Mouse (Mus musculus) skeletal muscle tissue, adult 2 months (tissue): ENCODE data around the gene Dtx1.
A peak's percentile ranks its signal among the peaks of the same experiment; 100 is the strongest.

Source experiments
- DNase-seq: peaks from one replicate; pipeline ENCODE4 v3.0.0-alpha.2; 2012; ENCODE audit warnings: low read depth, low spot score

Gene Dtx1

DNA sequence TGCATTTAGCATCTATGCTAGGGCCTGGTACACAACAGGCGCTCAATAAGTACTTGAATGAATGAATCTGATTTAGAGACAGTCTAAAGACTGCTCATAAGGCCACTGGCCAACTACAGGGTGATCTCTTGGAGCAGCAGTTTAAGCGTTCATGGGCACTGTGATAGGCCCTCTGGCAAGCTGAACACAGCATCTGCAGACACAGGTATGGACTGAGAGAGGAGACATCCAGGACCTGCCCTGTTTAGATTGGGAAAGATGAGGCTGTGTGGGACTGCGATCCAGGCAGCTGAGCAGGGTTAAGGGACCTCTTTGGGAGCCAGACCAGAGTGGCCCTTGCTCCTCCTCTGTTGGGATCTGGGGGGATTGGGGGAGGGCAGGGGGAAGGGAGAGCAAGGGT lies at the start of gene Dtx1:
Gene Dtx1, minus strand, starts transcription at position 101 of the 400 bp plus-strand sequence.
- no peak for DNase-seq

DNA sequence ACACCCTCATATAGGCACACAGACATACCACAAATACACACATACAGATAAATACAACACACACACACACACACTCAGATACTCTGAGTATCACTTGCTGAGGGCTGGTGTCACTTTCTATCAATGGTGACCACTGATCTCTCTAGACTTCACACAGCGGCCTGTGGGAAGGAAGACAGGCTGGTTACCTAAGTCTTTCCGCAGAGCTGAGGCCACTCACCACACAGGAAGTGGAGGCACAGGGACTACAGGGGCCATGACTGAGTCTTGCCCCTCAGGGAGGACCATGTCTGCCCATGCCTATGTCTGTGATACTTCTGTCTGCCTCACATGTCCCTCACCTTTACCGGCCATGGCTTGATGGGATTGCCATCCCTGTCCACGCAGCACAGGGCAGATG lies 42.5 kb upstream of the Dtx1 start:
- DNase-seq, result no peak

DNA sequence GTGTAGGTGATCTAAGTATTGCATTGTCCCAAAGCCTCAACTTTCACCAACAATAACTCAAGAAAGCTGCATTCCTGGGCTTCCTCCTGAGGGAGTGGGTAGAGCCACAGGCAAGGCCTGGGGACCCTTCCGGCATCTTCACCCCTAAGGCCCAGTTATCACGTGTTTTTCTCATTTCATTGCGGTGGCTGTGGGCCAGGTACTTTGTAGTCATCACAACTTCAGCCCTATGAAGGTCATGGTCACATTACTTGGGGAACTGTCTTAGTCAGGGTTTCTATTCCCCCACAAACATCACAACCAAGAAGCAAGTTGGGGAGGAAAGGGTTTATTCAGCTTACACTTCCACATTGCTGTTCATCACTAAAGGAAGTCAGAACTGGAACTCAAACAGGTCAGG lies 41.1 kb upstream of the Dtx1 start:
- DNase-seq, result no peak

DNA sequence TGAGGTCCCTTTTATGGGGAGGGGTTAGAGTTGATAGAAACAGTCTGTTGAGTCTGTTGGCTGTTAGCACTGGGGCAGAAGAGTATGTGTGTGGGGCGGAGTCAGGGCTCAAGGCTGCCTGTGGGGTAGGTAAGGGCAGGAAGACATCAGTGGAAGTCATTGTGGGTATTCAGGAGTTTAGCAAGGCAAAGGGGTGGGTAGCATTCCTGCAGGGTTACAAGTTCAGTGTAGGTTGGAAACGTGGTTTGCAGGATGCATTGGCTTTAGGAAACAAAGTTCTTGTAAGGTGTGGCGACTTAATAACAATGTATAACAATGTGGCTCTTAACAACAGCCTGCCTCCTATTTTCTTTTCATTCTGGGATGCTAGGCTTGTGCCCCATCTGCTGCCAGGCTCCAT lies 39.5 kb upstream of the Dtx1 start:
- DNase-seq, result no peak

DNA sequence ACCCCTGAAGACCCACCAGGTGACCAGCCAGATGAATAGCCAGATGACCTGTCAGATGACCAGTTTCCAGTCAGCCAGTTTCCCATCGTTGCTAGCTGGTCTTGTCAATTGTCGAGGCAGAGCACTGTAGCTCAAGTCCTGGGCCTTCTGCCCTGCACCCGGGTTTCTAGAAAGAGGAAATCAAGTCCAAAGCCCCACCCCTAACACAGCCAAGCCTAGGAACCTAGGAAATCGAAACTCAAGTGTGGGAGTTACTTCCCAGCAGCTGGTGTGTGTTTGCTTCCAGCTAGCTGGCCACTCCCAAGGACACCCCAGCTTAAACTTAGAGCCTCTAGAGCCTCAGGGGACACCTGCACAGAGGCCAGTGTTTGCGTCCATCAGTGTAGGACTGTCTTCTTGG lies 38.0 kb upstream of the Dtx1 start, which contains the start of gene Oas2:
Gene Oas2, minus strand, starts transcription at position 166 of the 400 bp plus-strand sequence.
- peak; percentile 31 for DNase-seq

DNA sequence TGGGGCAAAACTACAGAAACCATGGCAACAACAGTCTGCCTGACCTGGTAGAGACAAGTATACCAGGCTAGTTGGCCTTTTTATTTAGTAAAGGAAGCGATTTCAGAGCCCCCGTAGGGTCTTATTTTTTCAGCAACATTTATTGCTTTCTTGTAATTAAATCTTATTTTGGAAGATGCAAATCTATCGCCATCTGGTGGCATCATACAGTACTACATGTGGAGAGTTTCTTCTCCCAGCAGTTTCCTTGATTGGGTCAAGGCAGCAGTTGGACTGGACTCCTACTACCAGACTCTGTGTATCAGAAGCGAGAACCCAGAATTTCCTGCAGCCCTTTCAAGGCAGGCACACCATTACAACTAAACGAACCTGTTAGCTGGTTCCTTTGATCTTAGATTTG lies 34.7 kb upstream of the Dtx1 start:
- peak; percentile 25 for DNase-seq

DNA sequence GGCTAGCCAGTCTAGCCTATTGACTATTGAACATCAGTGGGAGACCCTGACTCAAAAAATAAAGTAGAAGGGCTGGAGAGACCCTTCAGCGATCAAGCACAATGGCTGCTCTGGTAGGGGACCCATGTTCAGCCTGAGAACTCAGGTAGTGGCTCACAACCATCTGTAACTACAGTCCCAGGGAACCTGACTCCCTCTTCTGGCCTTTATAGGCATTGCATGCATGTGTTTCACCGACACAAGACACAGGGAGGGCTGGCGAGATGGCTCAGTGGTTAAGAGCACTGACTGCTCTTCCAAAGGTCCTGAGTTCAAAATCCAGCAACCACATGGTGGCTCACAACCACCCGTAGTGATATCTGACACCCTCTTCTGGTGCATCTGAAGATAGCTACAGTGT lies 30.4 kb upstream of the Dtx1 start:
- no peak for DNase-seq

DNA sequence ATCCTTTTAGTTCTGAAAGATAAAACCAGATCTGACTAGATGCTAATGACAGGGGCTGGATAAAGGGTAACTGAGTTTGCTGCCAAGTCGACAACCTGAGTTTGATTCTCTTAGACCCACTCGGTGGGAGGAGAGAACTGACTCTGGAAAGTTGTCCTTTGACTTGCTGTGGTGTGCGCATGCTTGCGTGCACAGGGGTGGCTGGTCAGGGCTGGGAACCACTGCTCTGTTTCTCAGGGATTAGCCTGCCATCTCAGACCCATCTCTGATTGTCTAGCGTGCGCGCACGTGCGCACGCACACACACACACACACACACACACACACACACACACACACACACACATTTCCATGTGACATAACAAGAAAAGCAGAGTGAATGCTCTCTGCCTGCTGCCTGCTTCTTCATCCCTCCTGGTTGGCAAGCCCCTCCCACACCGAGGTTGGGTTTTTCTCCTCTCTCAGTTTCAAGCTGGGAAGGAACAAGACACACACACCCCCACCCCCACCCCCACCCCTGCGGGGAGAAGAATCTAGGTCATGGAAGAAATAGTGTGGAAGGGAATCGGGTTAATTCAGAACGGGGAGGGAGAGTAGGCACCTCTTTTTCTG lies 22.8 kb upstream of the Dtx1 start:
- DNase-seq, result no peak

DNA sequence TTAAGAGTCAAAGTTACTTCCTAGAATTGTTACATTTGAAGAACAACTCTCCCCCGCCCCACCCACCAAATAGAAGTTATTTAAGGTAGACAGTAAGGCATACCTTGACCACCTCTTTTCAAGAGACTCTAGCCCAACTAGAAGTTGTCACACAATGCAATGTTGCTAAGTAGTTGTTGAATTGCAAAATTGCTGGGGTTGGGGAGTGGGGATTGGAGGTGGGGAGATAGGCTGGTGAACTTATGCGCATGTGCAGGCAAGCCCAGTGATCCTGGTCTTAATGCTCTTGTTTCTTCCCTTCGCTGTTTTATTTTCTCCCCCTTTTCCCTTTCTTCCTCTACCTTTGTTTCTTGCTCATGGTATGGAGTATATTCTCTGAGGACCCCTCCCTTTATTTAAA lies 22.0 kb upstream of the Dtx1 start:
- DNase-seq, result no peak

DNA sequence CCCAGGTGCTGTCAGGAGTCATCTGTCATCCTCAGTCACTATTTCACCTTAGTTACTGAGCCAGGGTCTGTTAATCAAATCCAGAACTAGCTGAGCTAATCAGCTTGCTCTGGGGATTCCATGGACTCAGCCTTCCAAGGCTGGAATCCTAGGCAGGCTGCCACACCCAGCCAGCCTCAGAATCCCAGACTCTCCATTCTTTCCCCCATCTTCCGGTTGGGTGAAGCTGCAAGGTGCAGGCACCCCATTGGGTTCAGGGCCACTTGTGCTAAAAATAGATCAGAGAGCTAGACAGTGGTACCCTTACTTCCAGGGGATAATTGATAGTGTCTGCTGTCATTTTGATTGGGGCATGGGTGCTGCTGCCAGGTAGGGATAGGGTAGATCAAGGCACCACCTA lies 21.0 kb upstream of the Dtx1 start:
- no peak for DNase-seq

DNA sequence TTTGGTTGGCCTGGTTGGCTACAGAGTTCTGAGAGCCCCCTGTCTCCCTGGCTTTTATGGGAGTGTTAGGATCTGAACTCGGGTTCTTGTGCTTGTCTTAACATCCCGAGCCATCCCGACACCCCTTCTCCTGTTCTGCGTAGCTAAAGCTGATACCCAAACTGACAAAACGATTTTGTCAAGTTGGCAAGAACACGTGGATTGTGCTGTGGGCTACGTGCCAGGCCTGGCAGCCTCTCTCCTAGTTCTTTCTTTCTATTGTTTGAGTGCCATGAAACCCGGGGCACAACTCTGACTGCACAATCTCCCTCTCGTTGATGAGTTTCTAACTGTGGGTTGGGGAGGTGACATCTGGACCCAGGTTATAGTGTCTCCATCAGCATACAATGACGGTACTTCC lies 17.6 kb upstream of the Dtx1 start:
- no peak for DNase-seq

DNA sequence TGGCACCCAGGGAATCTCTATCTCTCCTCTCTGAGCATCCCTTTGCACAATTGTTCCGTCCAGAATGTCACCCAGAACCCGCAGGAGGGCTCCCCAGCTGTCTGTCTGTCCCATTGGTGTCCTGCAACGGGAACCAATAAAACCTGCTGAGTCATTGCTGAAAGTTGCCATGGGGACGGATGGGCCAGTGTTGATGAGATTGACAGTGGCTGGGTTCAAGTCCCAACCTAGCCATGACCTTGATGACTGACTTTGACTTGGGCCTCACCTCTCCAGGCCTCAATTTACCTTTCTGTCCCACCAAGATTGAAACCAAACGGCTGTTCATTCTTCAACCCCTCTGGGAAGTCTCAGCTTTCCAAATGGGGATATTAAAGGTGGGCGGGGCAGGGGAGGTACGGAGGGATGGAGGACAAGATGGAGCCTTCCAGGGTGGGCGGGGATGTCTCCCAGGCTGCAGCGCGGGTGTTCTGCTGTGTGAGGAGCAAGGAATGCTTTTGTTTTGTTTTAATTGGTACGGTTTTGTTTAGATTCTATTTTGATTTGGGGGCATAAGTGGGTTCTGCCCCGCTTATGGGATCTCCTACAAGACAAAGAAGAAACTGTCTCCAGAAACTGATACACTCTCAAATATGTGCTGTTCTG lies 14.2 kb upstream of the Dtx1 start:
- no peak for DNase-seq

DNA sequence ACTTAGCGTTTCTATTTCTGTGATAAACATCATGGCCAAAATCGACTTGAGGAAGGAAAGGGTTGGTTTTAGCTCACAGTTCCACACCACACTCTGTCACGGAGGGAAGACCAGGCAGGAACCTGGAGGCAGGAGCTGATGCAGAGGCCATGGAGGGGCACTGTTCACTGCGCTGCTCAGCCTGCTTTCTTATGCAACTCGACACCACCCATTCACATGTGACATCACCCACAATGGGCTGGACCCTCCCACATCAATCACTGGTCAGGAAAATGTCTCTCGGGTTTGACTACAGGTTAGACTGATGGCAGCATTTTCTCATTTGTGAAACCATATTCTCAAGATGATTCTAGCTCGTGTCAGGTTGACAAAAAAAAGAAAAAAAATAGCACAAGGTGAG lies 9.3 kb upstream of the Dtx1 start:
- DNase-seq, result no peak

DNA sequence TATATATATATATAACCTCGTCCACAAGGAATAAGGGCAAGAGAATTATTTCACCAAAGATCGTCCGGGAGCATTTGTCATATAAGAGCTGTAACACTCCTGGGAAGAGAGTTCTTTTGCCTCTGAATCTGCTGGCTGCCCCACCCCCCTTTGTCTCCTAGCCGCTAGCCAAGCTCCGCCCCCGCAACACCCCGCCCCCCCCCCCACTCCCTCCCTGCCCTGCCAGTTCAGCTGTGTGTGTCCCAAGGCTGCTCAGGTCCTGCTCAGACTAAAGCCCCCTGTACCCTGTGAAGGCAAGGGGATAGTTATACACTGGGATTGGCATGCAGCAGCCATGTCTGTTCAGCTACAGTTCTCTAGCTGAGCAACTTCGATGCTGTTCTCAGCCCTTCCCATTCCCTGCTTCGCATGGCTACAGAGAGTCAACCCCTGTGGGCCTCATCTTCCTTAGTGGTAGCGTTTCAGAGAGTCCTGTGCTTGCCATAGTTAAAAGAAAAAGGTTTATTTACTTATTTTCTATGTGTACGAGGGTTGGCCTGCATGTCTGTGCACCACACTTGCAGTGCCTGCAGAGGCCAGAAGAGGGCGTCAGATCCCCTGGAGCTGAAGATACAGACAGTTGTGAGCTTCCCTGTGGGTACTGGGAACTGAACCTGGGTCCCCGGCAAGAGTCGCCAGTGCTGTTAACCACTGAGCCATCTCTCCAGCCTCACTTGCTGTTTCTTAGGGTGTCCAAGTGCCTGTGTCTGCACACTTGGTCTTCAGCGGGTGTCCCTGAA lies 7.1 kb upstream of the Dtx1 start:
- no peak for DNase-seq

DNA sequence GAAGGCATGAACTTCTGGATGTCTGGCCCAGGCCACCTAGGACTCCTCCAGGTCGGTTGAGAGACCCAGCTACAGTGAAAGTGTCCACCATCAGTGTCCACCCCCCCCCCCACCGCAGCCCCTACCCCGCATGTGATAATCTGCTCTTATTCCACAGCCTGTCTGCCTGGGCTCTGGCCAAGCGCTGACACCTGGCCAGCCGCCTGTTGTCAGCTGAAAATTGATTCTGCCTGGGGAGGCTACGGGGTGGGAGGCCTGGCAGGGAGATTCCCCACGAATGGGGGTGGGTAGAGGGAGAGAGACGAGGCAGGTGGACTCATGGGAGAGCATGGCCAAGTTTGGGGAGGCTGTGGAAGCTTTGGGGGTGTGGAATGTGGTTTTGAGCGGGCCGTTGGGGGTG lies 5.4 kb upstream of the Dtx1 start:
- no peak for DNase-seq

DNA sequence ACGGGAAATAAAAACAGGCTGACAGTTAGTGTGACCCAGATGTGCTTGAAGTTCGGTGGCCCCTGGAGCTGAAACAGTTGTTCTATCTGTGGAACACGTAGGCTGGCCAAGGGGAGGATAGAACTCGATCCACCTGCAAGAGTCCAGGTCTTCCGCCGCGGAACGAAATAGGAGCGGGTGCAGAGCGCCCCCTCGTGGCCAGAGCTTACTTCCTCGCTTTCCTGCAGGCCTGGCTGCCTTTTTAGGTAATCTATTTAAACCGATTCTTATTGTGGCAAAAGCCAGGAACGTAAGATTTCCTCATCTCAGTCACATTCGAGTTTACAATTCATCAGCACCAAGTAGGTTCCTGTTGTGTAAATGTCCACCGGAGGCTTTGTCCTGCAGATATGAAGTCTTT lies 2.6 kb upstream of the Dtx1 start:
- peak; percentile 26 for DNase-seq

DNA sequence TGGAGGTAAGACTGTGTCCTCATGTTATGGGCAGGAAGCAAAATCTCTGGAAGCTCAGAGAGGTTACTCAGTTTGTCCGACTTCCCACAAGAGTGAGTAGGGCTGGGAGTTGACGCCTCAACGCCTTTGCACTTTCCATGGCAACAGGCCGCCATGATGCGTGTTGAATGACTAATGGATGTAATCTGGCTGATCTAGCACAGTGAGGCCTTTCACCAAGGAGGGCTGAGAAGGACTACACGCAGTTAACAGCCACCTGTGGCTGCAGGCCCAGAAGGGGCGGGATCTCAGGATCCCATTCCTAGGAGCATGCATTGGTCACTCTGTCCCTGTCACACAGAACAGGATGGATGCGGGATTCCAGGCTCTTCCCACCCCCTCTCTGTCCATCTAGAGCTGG lies 994 bp upstream of the Dtx1 start:
- DNase-seq, result no peak

DNA sequence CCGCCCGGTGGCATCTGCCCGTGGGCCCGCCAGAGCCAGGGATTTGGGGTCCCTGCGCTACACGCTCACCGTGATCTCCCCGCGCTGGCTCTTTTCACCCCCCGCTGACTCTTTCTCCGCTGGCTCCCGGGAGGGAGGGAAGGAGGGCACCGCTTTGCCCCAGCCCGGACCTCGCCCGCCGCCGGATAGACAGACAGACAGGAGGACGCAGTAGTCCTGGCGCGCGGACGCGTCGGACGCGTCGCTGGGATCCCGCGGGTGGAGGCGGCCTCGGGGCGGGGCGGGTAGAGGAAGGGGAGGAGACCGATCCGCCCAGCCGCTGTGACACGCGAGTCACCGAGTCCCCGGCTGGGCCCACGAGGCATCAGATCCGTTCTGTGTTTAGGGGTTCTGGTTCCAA lies 311 bp downstream of the Dtx1 start:
- no peak for DNase-seq

DNA sequence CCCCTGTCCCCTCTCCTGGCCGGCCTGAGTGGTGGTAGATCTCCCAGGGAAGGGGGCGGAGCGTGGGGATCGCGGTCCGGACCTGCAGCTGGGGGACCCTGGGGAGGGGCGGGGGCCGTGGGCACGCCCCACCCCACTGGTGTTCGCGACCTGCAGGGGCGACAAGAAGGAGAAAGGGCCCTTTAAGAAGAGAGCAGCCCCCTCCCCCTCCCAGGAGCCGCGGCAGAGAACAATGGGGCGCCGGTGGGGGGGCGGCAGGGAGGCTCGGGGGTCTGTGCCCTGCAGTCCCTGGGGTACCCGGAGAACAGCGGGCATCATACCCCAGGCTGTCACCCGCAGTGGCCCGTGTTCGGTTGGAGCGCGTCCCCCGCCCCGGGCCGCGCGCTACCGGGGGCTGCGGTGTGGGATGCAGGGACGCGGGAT lies 890 bp downstream of the Dtx1 start:
- no peak for DNase-seq

DNA sequence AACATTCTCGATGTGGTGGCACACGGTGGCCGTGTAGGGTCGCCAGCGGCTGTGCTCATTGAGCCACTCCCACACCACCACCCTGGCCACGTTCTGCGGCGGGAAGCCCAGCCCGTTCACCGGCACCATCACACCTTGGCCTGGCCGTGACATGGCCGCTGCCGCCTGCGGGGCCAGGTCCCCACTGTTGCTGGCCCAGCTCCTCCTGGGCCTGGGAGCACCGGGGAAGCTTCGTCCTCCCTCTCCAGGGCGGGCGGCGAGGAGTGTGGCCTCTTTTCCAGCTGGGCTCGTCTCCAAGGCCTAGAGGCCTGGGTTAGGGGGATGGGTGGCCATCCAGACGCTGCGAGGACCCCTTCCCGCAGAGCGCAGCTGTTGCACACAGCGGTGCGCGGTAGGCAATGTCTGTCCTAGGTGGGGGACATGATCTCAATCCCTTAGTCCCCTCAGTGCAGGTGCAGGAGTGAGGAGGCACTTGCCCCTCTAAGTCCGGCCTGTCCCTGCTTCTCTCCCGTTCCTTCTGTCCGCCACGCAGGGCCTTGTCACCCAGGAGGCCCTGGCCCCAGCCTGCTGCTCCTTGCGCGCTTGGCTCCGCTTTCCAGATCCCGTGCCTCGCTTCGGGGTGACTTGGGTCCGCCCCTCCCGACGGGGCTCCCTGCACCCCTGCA lies 1.4 kb downstream of the Dtx1 start:
- DNase-seq, result no peak

DNA sequence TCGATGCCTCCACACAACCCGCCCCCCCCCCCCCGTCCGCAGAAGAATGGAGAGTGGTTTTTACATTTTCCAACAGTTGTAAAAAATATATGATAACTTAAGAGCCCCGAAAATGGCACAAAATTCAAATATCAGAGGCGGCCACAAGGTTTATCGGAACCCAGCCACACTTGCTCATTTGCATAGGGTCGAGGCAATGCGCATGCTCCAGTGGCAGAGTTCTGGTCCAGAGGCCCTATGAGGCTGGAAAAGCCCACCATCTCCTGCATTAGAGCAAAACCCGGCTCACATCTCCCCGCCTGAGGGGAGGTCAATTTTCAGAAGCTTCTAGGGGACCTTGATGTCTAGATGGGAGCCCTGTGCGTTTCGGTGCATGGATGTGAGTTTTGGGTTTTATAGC lies 4.8 kb downstream of the Dtx1 start:
- DNase-seq, result no peak

DNA sequence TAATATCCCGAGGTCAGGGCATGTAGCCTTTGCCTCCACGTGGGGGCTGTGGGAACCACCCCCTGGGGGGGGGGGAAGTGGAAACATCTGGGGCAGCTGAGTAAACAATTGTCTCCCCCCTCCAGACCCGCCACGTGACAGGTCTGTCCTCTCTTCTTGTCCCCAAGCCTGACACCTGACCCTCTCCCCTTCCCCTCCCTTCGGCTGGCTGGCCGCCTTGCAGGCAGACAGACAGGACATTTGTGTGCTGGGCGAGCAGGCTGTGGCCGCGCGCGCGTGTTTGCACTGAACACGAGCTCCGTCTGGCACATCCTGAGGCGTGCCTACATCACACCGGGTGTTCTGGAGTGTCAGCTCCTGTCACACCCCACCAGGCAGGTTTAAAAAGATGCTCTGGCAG lies 5.2 kb downstream of the Dtx1 start:
- peak; percentile 13 for DNase-seq

DNA sequence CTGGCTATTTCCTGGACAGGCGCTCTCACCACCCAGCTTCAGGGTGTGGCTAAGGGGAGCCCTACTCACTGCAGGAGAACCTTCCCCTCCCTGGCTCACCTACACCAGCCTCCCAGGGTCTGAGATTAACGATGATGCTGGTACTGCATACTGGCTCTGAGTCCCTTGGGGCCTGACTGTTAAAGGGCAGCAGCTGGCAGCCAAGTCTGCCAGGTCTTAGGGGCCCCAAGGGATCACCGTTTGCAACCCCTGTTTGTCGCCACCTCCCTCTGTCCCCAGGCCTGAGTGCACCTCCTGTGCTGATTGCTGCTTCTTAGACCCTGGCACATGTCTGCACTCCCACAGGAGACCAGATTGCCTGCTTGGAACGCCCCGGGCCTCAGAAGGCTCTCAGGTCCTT lies 7.3 kb downstream of the Dtx1 start:
- DNase-seq, result no peak
